Mouse (Mus musculus) skeletal muscle tissue, postnatal 0 days (tissue): ENCODE measurements around the gene D230025D16Rik. TPM values are rescaled to one million over a fixed set of nuclear protein-coding genes. Genes with fewer than 3 reads are reported as not detected.

ENCODE experiments used
- polyA plus RNA-seq: library from polyadenylated mRNA; unstranded; fragments of >200 nt; fragmentation: Nextera tagmentation; extraction: Ambion mirVana; gene quantifications from 2 replicates; pipeline ENCODE4 v1.2.1, GENCODE M21; 2015

The D230025D16Rik gene
- 13.8 and 14.6 TPM in 2 replicates for polyA plus RNA-seq

GRCm38 (mm10) chr8:105224413-105225271 lies at the start of gene D230025D16Rik:
TSS of gene D230025D16Rik (plus strand) at chr8:105225145.

GRCm38 (mm10) chr8:105254966-105255350 lies 30.0 kb downstream of the D230025D16Rik start, which contains the start of gene B3gnt9:
TSS of gene B3gnt9 (minus strand) at chr8:105255153.

GRCm38 (mm10) chr8:105264024-105264982 lies 39.4 kb downstream of the D230025D16Rik start, which contains the start of the genes Tradd and Fbxl8:
TSS of gene Tradd (minus strand) at chr8:105264609.
TSS of gene Fbxl8 (plus strand) at chr8:105264648.

GRCm38 (mm10) chr8:105269461-105269947 lies 44.6 kb downstream of the D230025D16Rik start, which contains the start of gene Hsf4:
TSS of gene Hsf4 (plus strand) at chr8:105269801.

GRCm38 (mm10) chr8:105275840-105276239 lies 50.9 kb downstream of the D230025D16Rik start, which contains the start of gene Nol3:
TSS of gene Nol3 (plus strand) at chr8:105276140.

GRCm38 (mm10) chr8:105289805-105290460 lies 65.0 kb downstream of the D230025D16Rik start, which contains the start of gene 4931428F04Rik:
TSS of gene 4931428F04Rik (minus strand) at chr8:105289864.

GRCm38 (mm10) chr8:105295895-105296573 lies 71.1 kb downstream of the D230025D16Rik start, which contains the start of gene Exoc3l:
TSS of gene Exoc3l (minus strand) at chr8:105296101.

GRCm38 (mm10) chr8:105297511-105298192 lies 72.7 kb downstream of the D230025D16Rik start, which contains the start of gene E2f4:
TSS of gene E2f4 (plus strand) at chr8:105297663.

Other genes with a start within 250 kb of the D230025D16Rik start
- gene Ces2h, start 224.3 kb upstream of the D230025D16Rik start, polyA plus RNA-seq: not detected in 2 replicates
- gene Ces3a, start 176.5 kb upstream of the D230025D16Rik start, polyA plus RNA-seq: not detected in 2 replicates
- gene Ces3b, start 141.4 kb upstream of the D230025D16Rik start, polyA plus RNA-seq: not detected in 2 replicates
- gene Ces4a, start 93.3 kb upstream of the D230025D16Rik start, polyA plus RNA-seq: not detected in 2 replicates
- 32.1 and 36.8 TPM in 2 replicates for gene Cbfb, start 54.5 kb upstream of the D230025D16Rik start, polyA plus RNA-seq
- 12.4 and 15.0 TPM in 2 replicates for gene B3gnt9, start 30.0 kb downstream of the D230025D16Rik start, polyA plus RNA-seq
- 6.5 and 10.0 TPM in 2 replicates for gene Tradd, start 39.5 kb downstream of the D230025D16Rik start, polyA plus RNA-seq
- gene Fbxl8, start 39.5 kb downstream of the D230025D16Rik start, polyA plus RNA-seq: 0.85 and 2.0 TPM in 2 replicates
- gene Hsf4, start 44.7 kb downstream of the D230025D16Rik start, polyA plus RNA-seq: 0.11 and 0.18 TPM in 2 replicates
- gene Nol3, start 51.0 kb downstream of the D230025D16Rik start, polyA plus RNA-seq: 19.7 and 19.8 TPM in 2 replicates
- 2.1 TPM in 2 replicates for gene 4931428F04Rik, start 64.7 kb downstream of the D230025D16Rik start, polyA plus RNA-seq
- 4.2 and 6.3 TPM in 2 replicates for gene Exoc3l, start 71.0 kb downstream of the D230025D16Rik start, polyA plus RNA-seq
- gene E2f4, start 72.5 kb downstream of the D230025D16Rik start, polyA plus RNA-seq: 28.1 and 28.5 TPM in 2 replicates
- gene Elmo3, start 80.5 kb downstream of the D230025D16Rik start, polyA plus RNA-seq: 2.3 and 3.0 TPM in 2 replicates
- 2.5 and 2.8 TPM in 2 replicates for gene Lrrc29, start 101.1 kb downstream of the D230025D16Rik start, polyA plus RNA-seq
- gene Tmem208, start 101.2 kb downstream of the D230025D16Rik start, polyA plus RNA-seq: 70.3 and 73.5 TPM in 2 replicates
- 0.82 and 1.1 TPM in 2 replicates for gene Fhod1, start 122.8 kb downstream of the D230025D16Rik start, polyA plus RNA-seq
- 0.45 and 0.52 TPM in 2 replicates for gene Slc9a5, start 123.7 kb downstream of the D230025D16Rik start, polyA plus RNA-seq
- gene Plekhg4, start 148.1 kb downstream of the D230025D16Rik start, polyA plus RNA-seq: 0.12 and 0.18 TPM in 2 replicates
- gene Kctd19, start 188.4 kb downstream of the D230025D16Rik start, polyA plus RNA-seq: 0.29 TPM in 1 of 2 replicates, not detected in the other
- 0.94 and 1.2 TPM in 2 replicates for gene Lrrc36, start 188.4 kb downstream of the D230025D16Rik start, polyA plus RNA-seq
- 630 and 718 TPM in 2 replicates for gene Tppp3, start 246.4 kb downstream of the D230025D16Rik start, polyA plus RNA-seq